Mouse (Mus musculus): ENCODE measurements around the gene Polr2c. TPM values are rescaled to one million over a fixed set of nuclear protein-coding genes. Genes with fewer than 3 reads are reported as not detected.

Polr2c gene
- polyA plus RNA-seq, 1 experiment from 2014 or later, result 70.4 TPM

DNA sequence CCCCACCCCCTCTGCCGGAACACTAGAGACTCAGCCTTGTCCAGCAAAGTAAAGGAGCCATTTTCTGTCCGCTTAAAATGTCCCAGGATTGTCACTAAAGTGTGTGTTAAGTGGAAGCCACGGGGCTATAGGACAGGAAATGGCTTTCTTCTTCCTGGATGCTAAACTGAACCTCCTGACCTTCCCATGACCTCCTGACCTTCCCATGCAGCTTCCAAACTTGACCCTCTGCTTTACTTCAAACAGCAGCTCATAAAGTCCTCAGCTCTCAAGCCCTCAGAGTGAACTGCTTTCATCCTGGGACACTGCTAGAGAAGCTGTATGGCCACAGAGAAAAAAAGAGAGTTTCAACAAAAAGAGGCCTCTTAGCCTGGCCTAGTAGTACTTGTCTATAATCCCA, 19.6 kb downstream of the Polr2c start:
- peaks cover 8% of the 10 kb centered on the region for H3K4me1 ChIP-seq (replicated peaks; ENCODE audit: control insufficient read depth, insufficient read depth)
- no peak overlapping the region for H3K9ac ChIP-seq (ENCODE audit: low read length)
- H3K4me3 ChIP-seq (ENCODE audit: low read depth, low read length), result no peak overlapping the region
- ATAC-seq (ENCODE audit: low FRiP score, low TSS enrichment), result no peak
- DNase-seq (ENCODE audit: low spot score), result no peak
- no peak overlapping the region for H3K4me2 ChIP-seq (replicated peaks; ENCODE audit: low read depth)
- TF ChIP-seq CTCF (IDR thresholded peaks at IDR 0.05; ENCODE audit: low read depth) (no peak), EP300 (optimal IDR thresholded peaks at IDR 0.05) (no peak)
- no peaks in the 10 kb centered on the region for H3K27me3 ChIP-seq (ENCODE audit: control insufficient read depth, insufficient read depth, low read length)
- H3K36me3 ChIP-seq (ENCODE audit: control insufficient read depth, insufficient read depth, low read length), result no peaks in the 10 kb centered on the region
- H3K9me3 ChIP-seq (ENCODE audit: control insufficient read depth, low read length), result no peaks in the 10 kb centered on the region
- peak overlapping the region; percentile 45; the same call in 1 of the 2 replicates for H3K27ac ChIP-seq (replicated peaks)
- WGBS, result 37% methylated on average over 3 of the region's 3 CpGs

DNA sequence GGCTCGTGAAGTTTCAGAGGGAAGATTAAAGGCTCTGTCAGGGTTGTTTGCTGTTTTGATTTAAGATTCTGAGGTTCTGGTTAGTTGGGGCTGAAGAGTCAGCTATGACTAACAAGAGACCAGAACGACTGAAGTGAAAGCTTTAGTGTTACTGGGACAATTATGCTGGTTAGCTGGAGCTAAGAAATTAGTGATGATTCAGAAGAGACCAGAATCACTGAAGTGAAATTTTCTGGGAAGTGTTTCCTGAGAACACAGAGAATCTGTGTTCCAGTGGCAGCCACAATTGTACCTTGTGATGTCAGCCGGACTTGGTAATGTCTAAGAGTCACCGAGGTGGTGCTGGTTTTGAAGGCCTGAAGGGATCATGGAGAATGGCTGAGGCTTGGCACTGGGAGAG, 23.5 kb downstream of the Polr2c start:
- TF ChIP-seq CTCF (IDR thresholded peaks at IDR 0.05; ENCODE audit: low read depth) (no peak), EP300 (optimal IDR thresholded peaks at IDR 0.05) (no peak)
- H3K27me3 ChIP-seq (ENCODE audit: control insufficient read depth, insufficient read depth, low read length), result no peaks in the 10 kb centered on the region
- H3K9me3 ChIP-seq (ENCODE audit: control insufficient read depth, low read length), result no peaks in the 10 kb centered on the region
- no peak overlapping the region for H3K4me2 ChIP-seq (replicated peaks; ENCODE audit: low read depth)
- no peak for DNase-seq (ENCODE audit: low spot score)
- ATAC-seq (ENCODE audit: low FRiP score, low TSS enrichment), result no peak
- no peak overlapping the region for H3K9ac ChIP-seq (ENCODE audit: low read length)
- no peak overlapping the region for H3K4me3 ChIP-seq (ENCODE audit: low read depth, low read length)
- H3K36me3 ChIP-seq (ENCODE audit: control insufficient read depth, insufficient read depth, low read length), result no peaks in the 10 kb centered on the region
- H3K27ac ChIP-seq (replicated peaks), result no peak overlapping the region
- H3K4me1 ChIP-seq (replicated peaks; ENCODE audit: control insufficient read depth, insufficient read depth), result no peaks in the 10 kb centered on the region; the same call in 1 of the 2 replicates
- WGBS, result 61% methylated on average over 4 of the region's 4 CpGs

DNA sequence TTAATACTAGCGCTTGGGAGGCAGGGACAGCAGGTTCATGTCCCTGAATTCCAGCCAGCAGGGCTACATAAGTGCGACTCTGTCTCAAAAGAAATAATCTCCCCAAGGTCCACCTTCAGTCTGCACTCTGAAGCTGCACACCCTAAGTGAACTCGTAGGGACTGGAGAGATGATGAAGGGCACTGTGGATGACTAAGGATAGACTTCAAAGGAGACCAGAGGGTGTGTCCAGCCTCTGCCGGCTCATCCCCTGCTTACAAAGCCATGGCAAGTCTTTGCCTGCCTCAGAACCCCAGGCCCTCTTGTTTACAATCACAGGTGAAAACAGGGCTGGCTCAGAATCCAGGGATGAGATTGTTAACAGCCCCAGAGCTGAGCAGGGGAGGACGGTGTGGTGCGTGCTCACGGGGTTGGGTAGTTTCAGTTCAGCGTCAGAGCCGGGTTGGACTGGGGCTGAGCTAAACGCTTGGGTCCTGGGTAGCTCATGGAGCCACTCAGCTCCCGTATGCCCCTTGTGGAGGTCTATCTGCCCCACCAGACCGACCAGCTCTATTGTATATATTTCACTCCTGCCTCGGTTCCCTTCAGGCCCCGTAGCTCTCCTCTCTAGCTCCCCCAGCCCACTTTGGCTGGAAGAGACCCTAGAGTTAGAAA, 31.3 kb downstream of the Polr2c start:
- no peak for TF ChIP-seq EP300 (optimal IDR thresholded peaks at IDR 0.05)
- TF ChIP-seq CTCF (IDR thresholded peaks at IDR 0.05; ENCODE audit: low read depth), result peak; percentile 21

DNA sequence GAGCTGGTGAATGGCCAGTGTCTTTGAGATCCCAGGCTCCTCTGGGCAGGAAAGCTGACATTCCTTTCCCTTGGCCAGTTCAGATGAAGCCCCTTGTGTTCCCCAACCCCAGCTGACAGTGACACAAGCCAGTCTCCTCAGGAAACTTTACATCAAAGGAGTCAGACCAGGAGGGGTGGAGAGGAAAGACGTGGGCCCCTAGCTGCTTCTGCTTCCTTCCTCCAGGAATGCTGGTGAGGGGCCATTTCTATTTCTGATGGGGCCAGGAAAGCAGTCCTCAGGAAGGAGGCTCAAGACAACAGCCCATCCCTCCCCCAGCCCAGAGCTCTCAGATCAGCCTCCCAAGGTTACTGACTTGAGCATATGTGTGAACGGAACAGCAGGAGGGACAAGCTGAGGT, 35.7 kb downstream of the Polr2c start:
- Histone ChIP-seq H3K9me3 (ENCODE audit: control insufficient read depth, low read length) (no peaks in the 10 kb centered on the region), H3K4me1 (replicated peaks; ENCODE audit: control insufficient read depth, insufficient read depth) (no peaks in the 10 kb centered on the region), H3K27me3 (ENCODE audit: control insufficient read depth, insufficient read depth, low read length) (no peaks in the 10 kb centered on the region), H3K9ac (ENCODE audit: low read length) (no peak overlapping the region), H3K36me3 (ENCODE audit: control insufficient read depth, insufficient read depth, low read length) (no peaks in the 10 kb centered on the region), H3K4me2 (replicated peaks; ENCODE audit: low read depth) (no peak overlapping the region), H3K27ac (replicated peaks) (no peak overlapping the region), H3K4me3 (ENCODE audit: low read depth, low read length) (no peak overlapping the region)
- 43% methylated on average over 2 of the region's 2 CpGs for WGBS
- DNase-seq (ENCODE audit: low spot score) (no peak), ATAC-seq (ENCODE audit: low FRiP score, low TSS enrichment) (no peak)
- no peak for TF ChIP-seq CTCF (IDR thresholded peaks at IDR 0.05; ENCODE audit: low read depth)
- TF ChIP-seq EP300 (optimal IDR thresholded peaks at IDR 0.05), result no peak

More for the DNA sequence above, 31.3 kb downstream of the Polr2c start:
- H3K27me3 ChIP-seq (ENCODE audit: control insufficient read depth, insufficient read depth, low read length), result no peaks in the 10 kb centered on the region
- no peaks in the 10 kb centered on the region for H3K4me1 ChIP-seq (replicated peaks; ENCODE audit: control insufficient read depth, insufficient read depth)
- DNase-seq (ENCODE audit: low spot score) (no peak), ATAC-seq (ENCODE audit: low FRiP score, low TSS enrichment) (peak; percentile 59)
- H3K27ac ChIP-seq (replicated peaks), result no peak overlapping the region
- no peaks in the 10 kb centered on the region for H3K9me3 ChIP-seq (ENCODE audit: control insufficient read depth, low read length)
- H3K36me3 ChIP-seq (ENCODE audit: control insufficient read depth, insufficient read depth, low read length), result no peaks in the 10 kb centered on the region
- no peak overlapping the region for H3K4me3 ChIP-seq (ENCODE audit: low read depth, low read length)
- H3K4me2 ChIP-seq (replicated peaks; ENCODE audit: low read depth), result peak overlapping the region; percentile 31; the same call in 1 of the 2 replicates
- WGBS, result 22% methylated on average over 14 of the region's 14 CpGs
- peak overlapping the region; percentile 18; the same call in 1 of the 2 replicates for H3K9ac ChIP-seq (ENCODE audit: low read length)

DNA sequence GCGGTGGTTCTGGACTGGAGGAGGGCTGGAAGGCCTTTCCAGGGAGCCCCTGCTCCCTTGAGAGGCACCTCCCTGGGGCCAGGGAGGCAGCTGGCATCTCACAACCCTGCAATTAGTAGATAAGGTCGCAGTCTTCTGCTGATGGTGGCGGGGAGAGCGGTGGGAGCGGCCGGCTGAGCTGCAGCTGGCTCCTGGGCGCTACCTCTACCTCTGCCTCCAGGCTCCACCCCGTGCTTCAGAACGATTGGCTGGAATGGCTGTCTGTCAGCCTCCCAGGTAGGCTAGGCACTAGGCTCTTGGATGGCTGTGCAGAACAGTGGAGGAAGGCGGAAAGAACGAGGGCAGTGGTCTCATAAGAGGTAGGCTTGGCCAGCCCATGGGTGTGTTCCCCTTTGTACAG, 42.0 kb downstream of the Polr2c start:
- peaks cover 2% of the 10 kb centered on the region; the same call in 1 of the 2 replicates for H3K4me1 ChIP-seq (replicated peaks; ENCODE audit: control insufficient read depth, insufficient read depth)
- no peak overlapping the region for H3K4me3 ChIP-seq (ENCODE audit: low read depth, low read length)
- H3K9ac ChIP-seq (ENCODE audit: low read length), result no peak overlapping the region
- H3K9me3 ChIP-seq (ENCODE audit: control insufficient read depth, low read length), result no peaks in the 10 kb centered on the region
- DNase-seq (ENCODE audit: low spot score) (peak; percentile 90), ATAC-seq (ENCODE audit: low FRiP score, low TSS enrichment) (peak; percentile 85)
- TF ChIP-seq CTCF (IDR thresholded peaks at IDR 0.05; ENCODE audit: low read depth), result no peak
- no peak for TF ChIP-seq EP300 (optimal IDR thresholded peaks at IDR 0.05)
- H3K4me2 ChIP-seq (replicated peaks; ENCODE audit: low read depth), result peak overlapping the region; percentile 44
- 0 out of 2 replicates have a peak, but pooled peaks cover 2% of the 10 kb centered on the region for H3K36me3 ChIP-seq (ENCODE audit: control insufficient read depth, insufficient read depth, low read length)
- WGBS, result 11% methylated on average over 11 of the region's 11 CpGs
- no peak overlapping the region for H3K27ac ChIP-seq (replicated peaks)
- no peaks in the 10 kb centered on the region for H3K27me3 ChIP-seq (ENCODE audit: control insufficient read depth, insufficient read depth, low read length)

DNA sequence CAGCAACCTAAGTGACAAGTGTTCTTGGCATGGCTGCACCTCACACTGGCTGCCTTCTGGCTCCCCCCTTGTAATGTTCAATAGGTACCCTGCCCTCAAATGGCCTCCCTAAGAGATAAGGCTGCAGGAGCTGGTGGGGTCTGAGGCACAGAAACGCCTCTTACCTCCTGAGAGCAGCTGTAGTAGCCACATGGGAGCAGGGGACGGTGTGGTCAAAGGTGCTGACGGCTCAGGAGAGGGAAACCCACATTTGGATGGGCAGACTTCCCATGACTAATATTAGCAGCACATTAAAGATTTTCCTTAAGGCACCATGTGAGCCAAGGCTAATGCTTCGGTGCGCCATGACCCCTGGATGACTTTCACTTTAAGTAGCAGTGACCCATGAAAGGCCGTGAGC, 43.4 kb downstream of the Polr2c start:
- H3K9me3 ChIP-seq (ENCODE audit: control insufficient read depth, low read length), result no peaks in the 10 kb centered on the region
- TF ChIP-seq CTCF (IDR thresholded peaks at IDR 0.05; ENCODE audit: low read depth) (no peak), EP300 (optimal IDR thresholded peaks at IDR 0.05) (no peak)
- H3K27ac ChIP-seq (replicated peaks), result no peak overlapping the region
- H3K4me3 ChIP-seq (ENCODE audit: low read depth, low read length), result no peak overlapping the region
- H3K9ac ChIP-seq (ENCODE audit: low read length), result no peak overlapping the region
- WGBS, result 30% methylated on average over 6 of the region's 6 CpGs
- H3K27me3 ChIP-seq (ENCODE audit: control insufficient read depth, insufficient read depth, low read length), result no peaks in the 10 kb centered on the region
- H3K36me3 ChIP-seq (ENCODE audit: control insufficient read depth, insufficient read depth, low read length), result 0 out of 2 replicates have a peak, but pooled peaks cover 2% of the 10 kb centered on the region
- H3K4me2 ChIP-seq (replicated peaks; ENCODE audit: low read depth), result no peak overlapping the region
- ATAC-seq (ENCODE audit: low FRiP score, low TSS enrichment) (no peak), DNase-seq (ENCODE audit: low spot score) (no peak)
- peaks cover 4% of the 10 kb centered on the region; the same call in 1 of the 2 replicates for H3K4me1 ChIP-seq (replicated peaks; ENCODE audit: control insufficient read depth, insufficient read depth)

Data from stomach, postnatal 0 days (tissue).